Mouse (Mus musculus) C2C12 (cell line): ENCODE data around the gene Rasgef1a.

ENCODE experiments used
- CTCF ChIP-seq: IDR thresholded peaks from one replicate; pipeline ENCODE4 v1.5.1; 2011; ENCODE audit not compliant: control insufficient read depth, insufficient read depth, insufficient read length
- USF1 ChIP-seq: IDR thresholded peaks from one replicate; pipeline ENCODE4 v1.6.1; 2011; ENCODE audit warnings: low read depth, mild to moderate bottlenecking, control low read depth, moderate library complexity

DNA sequence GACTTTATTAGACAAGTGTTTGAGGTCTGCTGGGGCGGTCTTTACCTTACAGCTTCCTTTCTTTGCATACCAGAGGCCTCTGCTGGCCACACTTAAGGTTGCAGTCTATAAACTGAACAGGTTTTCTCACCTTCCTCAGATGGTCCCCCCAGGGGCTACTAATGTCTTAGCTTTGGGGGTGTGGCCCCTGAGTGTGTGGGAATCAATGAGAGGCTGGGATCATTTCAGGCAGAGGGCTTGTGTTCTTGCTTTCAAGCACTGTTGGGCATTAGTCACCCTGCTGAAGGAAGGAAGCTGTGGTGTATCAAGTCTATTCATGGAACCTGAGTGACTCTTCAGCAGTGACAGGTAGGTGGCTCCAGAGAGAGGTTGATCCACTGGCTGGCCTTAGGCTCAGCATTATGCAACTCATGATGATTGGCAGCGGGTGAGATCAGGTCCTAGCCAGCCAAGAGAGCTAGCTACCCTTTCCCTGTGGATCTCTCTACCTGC, 88.1 kb downstream of the Rasgef1a start:
- no peak for TF ChIP-seq USF1
- TF ChIP-seq CTCF: no peak
